Mouse (Mus musculus): Measurements from ENCODE around the gene Ly6g5b.
A peak's percentile ranks its signal among the peaks of the same experiment; 100 is the strongest.

The Ly6g5b gene

GRCm38 (mm10) chr17:35077786-35078233 lies 37.4 kb downstream of the Ly6g5b start, which contains the start of gene Ly6g6d:
Ly6g6d (minus strand) TSS chr17:35078065.
- peak; percentile 74 to 79 for DNase-seq

DNA sequence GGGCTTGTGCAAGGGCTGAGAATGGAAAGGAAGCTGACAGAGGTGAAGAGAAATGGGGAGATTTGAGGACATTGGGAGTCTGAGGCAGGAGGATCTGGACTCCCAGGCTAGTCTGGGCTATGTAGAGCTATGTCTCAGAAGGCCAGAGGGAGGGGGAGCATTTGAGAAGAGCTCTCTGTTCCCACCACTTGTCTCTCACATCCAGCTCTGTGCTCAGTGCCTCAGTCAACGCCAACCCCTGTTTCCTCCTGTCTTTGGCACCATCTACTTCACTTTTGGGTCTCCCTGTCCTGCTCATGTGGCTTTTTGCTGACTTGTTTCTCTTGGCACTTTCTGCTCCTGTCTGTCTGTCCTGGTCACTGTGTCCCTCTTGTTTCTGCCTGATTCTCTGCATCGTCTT lies 37.9 kb downstream of the Ly6g5b start:
- DNase-seq = peak in 1 of 2 experiments; percentile 3

DNA sequence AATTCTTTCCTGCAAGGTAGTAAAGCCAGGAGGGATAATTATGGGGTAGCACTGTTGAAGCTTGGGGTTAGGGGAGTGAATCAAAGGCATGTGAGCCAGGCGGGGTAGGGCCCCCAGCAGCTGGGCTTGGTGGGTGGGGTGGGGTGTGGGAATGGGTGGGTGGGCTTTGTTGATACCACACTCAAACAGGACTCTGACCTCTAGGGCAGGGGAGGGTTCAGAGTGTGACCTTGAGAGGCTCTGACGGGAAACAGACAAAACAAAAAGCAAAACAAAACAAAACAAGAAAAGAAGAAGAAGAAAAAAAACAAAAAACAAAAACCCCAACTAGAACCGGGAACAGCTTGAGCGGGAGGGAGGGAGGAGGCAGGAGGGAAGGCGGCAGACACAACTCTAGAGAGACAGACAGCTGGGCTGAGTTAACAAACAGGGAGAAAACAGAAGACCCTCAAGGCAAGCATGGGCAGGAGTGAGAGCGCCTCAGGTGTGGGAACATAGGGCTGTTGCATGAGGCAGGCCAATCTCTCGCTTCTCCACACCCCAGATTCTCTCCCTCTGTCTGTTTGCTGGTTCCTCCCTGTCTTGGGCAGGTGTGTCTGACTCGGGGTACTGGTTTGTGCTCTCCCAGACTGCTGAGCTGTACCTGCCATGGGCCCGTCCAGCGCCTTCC lies 38.6 kb downstream of the Ly6g5b start, which contains the start of gene Ly6g6e:
Ly6g6e (plus strand) TSS at position 396 of the 670 bp plus-strand sequence.
- no peak for DNase-seq

DNA sequence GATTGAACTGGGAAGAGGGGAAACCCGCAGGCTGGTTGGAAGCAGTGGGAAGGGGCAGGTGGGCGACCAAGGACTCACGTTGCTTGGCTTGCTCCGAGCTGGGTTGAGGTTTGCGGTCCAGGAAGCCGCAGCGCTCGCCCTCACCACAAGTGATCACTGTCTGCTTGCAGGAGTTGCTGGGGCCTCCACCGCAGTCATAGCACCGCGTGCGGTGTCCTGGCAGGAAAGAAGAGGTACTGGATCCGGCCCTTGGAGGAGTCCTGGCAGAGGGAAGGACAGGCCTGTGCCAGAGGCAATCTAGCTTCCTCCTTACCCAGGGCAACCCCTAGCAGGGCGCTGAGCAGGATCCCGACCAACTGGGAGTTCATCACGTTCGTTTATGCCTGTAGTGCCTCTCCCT lies 41.1 kb downstream of the Ly6g5b start:
- no peak for DNase-seq

DNA sequence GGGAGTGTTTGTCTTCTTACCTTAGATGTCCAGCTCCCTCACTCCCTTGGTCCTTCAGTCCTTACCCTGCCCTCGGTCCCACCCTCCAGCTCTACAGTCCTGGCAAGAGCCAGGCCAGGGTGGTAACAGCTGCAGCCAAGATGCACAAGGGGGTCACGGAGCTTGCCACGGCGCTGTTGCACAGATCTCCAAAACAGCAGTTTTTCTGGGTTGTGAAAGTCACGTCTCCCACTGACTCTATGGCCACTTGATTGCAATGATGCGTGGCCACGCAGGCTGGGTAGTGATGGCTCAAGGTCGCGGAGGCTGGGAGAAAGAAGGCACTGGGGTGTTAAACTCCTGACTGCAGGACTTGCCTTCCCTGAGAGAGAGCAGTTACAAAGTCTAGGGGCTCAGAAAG lies 43.8 kb downstream of the Ly6g5b start:
- no peak for DNase-seq

- peak; percentile 69 to 78 for DNase-seq
Measured at GRCm38 (mm10) chr17:35070556-35071229, 44.5 kb downstream of the Ly6g5b start.

- DNase-seq = peak in 1 of 2 experiments; percentile 59
Measured at GRCm38 (mm10) chr17:35068213-35068914, 46.9 kb downstream of the Ly6g5b start.

- DNase-seq = no peak
Measured at GRCm38 (mm10) chr17:35066084-35066483, 49.1 kb downstream of the Ly6g5b start, which contains the start of gene Mpig6b. Mpig6b (minus strand) TSS chr17:35066184.

GRCm38 (mm10) chr17:35064951-35065947 lies 50.0 kb downstream of the Ly6g5b start, which contains the start of gene Ly6g6c:
Ly6g6c (plus strand) TSS chr17:35065388.
- DNase-seq = peak; percentile 89 to 93

DNA sequence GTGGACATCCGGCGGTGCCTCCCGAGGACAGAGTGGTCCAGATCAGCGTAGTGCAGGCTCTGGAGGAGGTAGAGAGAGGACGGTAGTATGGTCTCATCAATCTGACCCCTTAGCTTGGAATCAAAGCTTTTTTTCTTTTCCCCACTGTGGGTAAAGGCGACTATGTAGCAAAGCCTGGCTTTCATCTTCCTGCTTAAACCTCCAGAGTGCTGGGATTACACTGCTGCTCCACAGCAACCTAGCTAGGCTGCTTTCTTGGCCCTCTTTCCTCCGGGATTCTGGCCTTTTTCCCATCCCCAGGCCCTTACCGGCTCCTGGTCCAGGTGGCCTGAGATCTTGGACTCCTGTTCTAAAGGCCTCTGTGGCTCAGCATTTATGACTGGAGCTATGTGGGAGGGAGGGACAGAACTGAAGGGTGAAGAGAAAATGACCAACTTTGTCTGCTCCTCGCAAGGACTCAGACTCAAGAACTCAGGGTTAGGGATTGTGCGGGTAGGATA lies 50.8 kb downstream of the Ly6g5b start:
- DNase-seq = no peak

Measured in lung, adult 18-20 months (tissue).